Mouse (Mus musculus): ENCODE results near the gene Shmt2. TPM values are rescaled to one million over a fixed set of nuclear protein-coding genes. Genes with fewer than 3 reads are reported as not detected.

The Shmt2 gene
- 126 and 187 TPM in 2 replicates for total RNA-seq (2014; fragmentation: Nextera tagmentation)
- 102 and 103 TPM in 2 replicates for total RNA-seq (2017)

GRCm38 (mm10) chr10:127522088-127522581, at the start of gene Shmt2:
Gene Shmt2, minus strand, starts transcription at chr10:127522444.
- ATAC-seq (replicated peaks; ENCODE audit: poor library complexity, severe bottlenecking) = peak; percentile 48

GRCm38 (mm10) chr10:127570937-127571641, 48.8 kb upstream of the Shmt2 start:
- no peak for ATAC-seq (replicated peaks; ENCODE audit: poor library complexity, severe bottlenecking)

GRCm38 (mm10) chr10:127570384-127570783, 48.1 kb upstream of the Shmt2 start:
- ATAC-seq (replicated peaks; ENCODE audit: poor library complexity, severe bottlenecking) = no peak

GRCm38 (mm10) chr10:127569450-127569849, 47.2 kb upstream of the Shmt2 start:
- peak; percentile 79 for ATAC-seq (replicated peaks; ENCODE audit: poor library complexity, severe bottlenecking)

GRCm38 (mm10) chr10:127566553-127567326, 44.5 kb upstream of the Shmt2 start:
- ATAC-seq (replicated peaks; ENCODE audit: poor library complexity, severe bottlenecking) = no peak

GRCm38 (mm10) chr10:127564301-127564700, 42.1 kb upstream of the Shmt2 start:
- ATAC-seq (replicated peaks; ENCODE audit: poor library complexity, severe bottlenecking) = peak; percentile 47

- peak; percentile 90 for ATAC-seq (replicated peaks; ENCODE audit: poor library complexity, severe bottlenecking)
Observed at GRCm38 (mm10) chr10:127563840-127564239, 41.6 kb upstream of the Shmt2 start.

- no peak for ATAC-seq (replicated peaks; ENCODE audit: poor library complexity, severe bottlenecking)
Observed at GRCm38 (mm10) chr10:127561145-127561544, 38.9 kb upstream of the Shmt2 start.

- no peak for ATAC-seq (replicated peaks; ENCODE audit: poor library complexity, severe bottlenecking)
Observed at GRCm38 (mm10) chr10:127557397-127557796, 35.2 kb upstream of the Shmt2 start.

GRCm38 (mm10) chr10:127555703-127556102, 33.5 kb upstream of the Shmt2 start:
- peak; percentile 75 for ATAC-seq (replicated peaks; ENCODE audit: poor library complexity, severe bottlenecking)

- ATAC-seq (replicated peaks; ENCODE audit: poor library complexity, severe bottlenecking) = no peak
Observed at GRCm38 (mm10) chr10:127549892-127550291, 27.6 kb upstream of the Shmt2 start.

- ATAC-seq (replicated peaks; ENCODE audit: poor library complexity, severe bottlenecking) = no peak
Observed at GRCm38 (mm10) chr10:127548236-127548635, 26.0 kb upstream of the Shmt2 start.

GRCm38 (mm10) chr10:127546505-127546904, 24.3 kb upstream of the Shmt2 start:
- ATAC-seq (replicated peaks; ENCODE audit: poor library complexity, severe bottlenecking) = no peak

- ATAC-seq (replicated peaks; ENCODE audit: poor library complexity, severe bottlenecking) = no peak
Observed at GRCm38 (mm10) chr10:127544375-127544774, 22.1 kb upstream of the Shmt2 start.

- no peak for ATAC-seq (replicated peaks; ENCODE audit: poor library complexity, severe bottlenecking)
Observed at GRCm38 (mm10) chr10:127543916-127544315, 21.7 kb upstream of the Shmt2 start.

- no peak for ATAC-seq (replicated peaks; ENCODE audit: poor library complexity, severe bottlenecking)
Observed at GRCm38 (mm10) chr10:127542720-127543119, 20.5 kb upstream of the Shmt2 start.

- ATAC-seq (replicated peaks; ENCODE audit: poor library complexity, severe bottlenecking) = no peak
Observed at GRCm38 (mm10) chr10:127542084-127542483, 19.8 kb upstream of the Shmt2 start.

GRCm38 (mm10) chr10:127541510-127541909, 19.3 kb upstream of the Shmt2 start:
- ATAC-seq (replicated peaks; ENCODE audit: poor library complexity, severe bottlenecking) = no peak

- peak; percentile 73 for ATAC-seq (replicated peaks; ENCODE audit: poor library complexity, severe bottlenecking)
Observed at GRCm38 (mm10) chr10:127537854-127538583, 15.8 kb upstream of the Shmt2 start.

GRCm38 (mm10) chr10:127536586-127537314, 14.5 kb upstream of the Shmt2 start:
- peak; percentile 26; the same call in 1 of the 2 replicates for ATAC-seq (replicated peaks; ENCODE audit: poor library complexity, severe bottlenecking)
